Mouse (Mus musculus) stomach, postnatal 0 days (tissue): ENCODE results near the gene Usp46. TPM values are rescaled to one million over a fixed set of nuclear protein-coding genes. Genes with fewer than 3 reads are reported as not detected.

Experiments
- ATAC-seq: fragments of 200-750 bp; cut with Nextera tagmentation; 2 replicates; pipeline ENCODE4 v1.8.0; 2017; ENCODE audit not compliant: low FRiP score, low TSS enrichment
- DNase-seq: peaks from one replicate; pipeline ENCODE4 v3.0.0-alpha.2; 2016; ENCODE audit warnings: low spot score
- H3K27ac ChIP-seq: fragments of 300-500 bp; sonication (generic); replicated peaks from 2 replicates; pipeline ENCODE4 v1.5.1; 2014; ENCODE audit warnings: mild to moderate bottlenecking, control low read depth
- H3K27me3 ChIP-seq: fragments of 300-500 bp; sonication (generic); 2 replicates; pipeline ENCODE4 v1.6.1; 2014; ENCODE audit warnings: low read length; ENCODE audit not compliant: control insufficient read depth, insufficient read depth
- H3K36me3 ChIP-seq: fragments of 300-500 bp; sonication (generic); 2 replicates; pipeline ENCODE4 v1.6.1; 2014; ENCODE audit warnings: low read length, mixed read lengths; ENCODE audit not compliant: control insufficient read depth, insufficient read depth
- H3K4me1 ChIP-seq: fragments of 300-500 bp; sonication (generic); replicated peaks from 2 replicates; pipeline ENCODE4 v1.6.1; 2014; ENCODE audit warnings: antibody characterized with exemption; ENCODE audit not compliant: control insufficient read depth, insufficient read depth
- H3K4me2 ChIP-seq: fragments of 300-500 bp; sonication (generic); replicated peaks from 2 replicates; pipeline ENCODE4 v1.6.1; 2014; ENCODE audit warnings: low read depth, mild to moderate bottlenecking, control low read depth, moderate library complexity
- H3K4me3 ChIP-seq: fragments of 300-500 bp; sonication (generic); 2 replicates; pipeline ENCODE4 v1.5.1; 2014; ENCODE audit warnings: low read depth, low read length, control low read depth
- H3K9ac ChIP-seq: fragments of 300-500 bp; sonication (generic); 2 replicates; pipeline ENCODE4 v1.6.1; 2014; ENCODE audit warnings: mild to moderate bottlenecking, low read length, control low read depth, mixed read lengths
- H3K9me3 ChIP-seq: fragments of 300-500 bp; sonication (generic); 2 replicates; pipeline ENCODE4 v1.6.1; 2016; ENCODE audit warnings: low read length; ENCODE audit not compliant: control insufficient read depth
- CTCF ChIP-seq: IDR thresholded peaks from 2 replicates; pipeline ENCODE4 v1.5.1; 2016; ENCODE audit warnings: antibody characterized with exemption, low read depth, mild to moderate bottlenecking, moderate library complexity
- EP300 ChIP-seq: optimal IDR thresholded peaks from 2 replicates; pipeline ENCODE3; 2016; ENCODE audit warnings: antibody characterized with exemption
- WGBS: fragments of 180-500 bp; shearing (Covaris S2); extraction: QIAGEN DNeasy Blood & Tissue Kit; methylation state at CpG from one replicate; pipeline ENCODE4 v1.1.7; 2014; 5-methylcytosine and 5-hydroxymethylcytosine counted together
- polyA plus RNA-seq: library from polyadenylated mRNA; unstranded; fragments of >200 nt; fragmentation: Nextera tagmentation; extraction: Ambion mirVana; gene quantifications from 2 replicates; pipeline ENCODE4 v1.2.1, GENCODE M21; 2015

The Usp46 gene
- polyA plus RNA-seq, 1 experiment from 2014 or later: 20.0 TPM

- TF ChIP-seq CTCF: no peak
- TF ChIP-seq EP300: no peak
- H3K27me3 ChIP-seq: no peaks in the 10 kb centered on the region
- 0 out of 2 replicates have a peak overlapping the region, but pooled peaks have one; percentile 15 for H3K4me3 ChIP-seq
- 0 out of 2 replicates have a peak, but pooled peaks cover 2% of the 10 kb centered on the region for H3K4me1 ChIP-seq
- no peak overlapping the region for H3K9ac ChIP-seq
- H3K27ac ChIP-seq: peak overlapping the region; percentile 74
- no peak for ATAC-seq
- H3K36me3 ChIP-seq: no peaks in the 10 kb centered on the region
- WGBS: 48% methylated on average over 18 of the region's 18 CpGs
- peak overlapping the region; percentile 41 for H3K4me2 ChIP-seq
- DNase-seq: peak; percentile 41
- H3K9me3 ChIP-seq: no peaks in the 10 kb centered on the region
These were observed 6.7 kb downstream of the Usp46 start for GRCm38 (mm10) chr5:74061408-74062047.

DNA sequence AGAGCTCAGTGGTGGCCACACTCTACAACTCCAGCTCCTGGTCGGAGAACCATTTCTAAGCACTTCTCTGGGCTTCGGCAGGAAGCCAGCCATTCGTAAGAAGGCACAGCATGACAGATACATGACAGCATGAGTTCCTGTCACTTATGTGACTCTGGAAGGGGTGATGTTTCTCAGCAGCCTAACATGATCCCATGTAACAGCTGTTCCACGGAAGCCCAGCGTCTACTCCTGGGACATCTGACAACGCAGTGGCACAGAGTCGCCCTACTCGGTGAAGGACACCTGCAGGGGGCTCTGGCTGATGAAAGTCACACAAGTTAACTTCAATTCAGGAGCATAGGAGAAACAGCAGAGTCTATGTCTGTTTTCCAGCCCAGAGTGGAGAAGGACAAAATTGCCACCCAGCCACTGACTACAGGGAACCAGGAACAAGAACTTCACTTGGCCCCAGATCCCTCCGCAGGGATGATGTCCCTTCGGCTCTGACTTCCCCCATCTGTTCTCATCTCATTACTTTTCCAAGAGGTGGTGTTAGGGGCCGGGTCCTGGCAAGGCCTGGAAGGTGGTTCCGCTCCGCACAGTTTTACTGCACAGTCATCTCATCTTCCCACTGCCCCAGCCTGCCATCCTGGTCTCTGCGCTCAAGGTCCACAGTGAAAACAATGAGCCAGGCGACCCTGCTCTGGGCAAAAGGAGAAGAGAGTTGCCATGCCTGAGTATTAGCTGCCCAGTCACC is 15.9 kb downstream of the Usp46 start:
- no peak overlapping the region for H3K9ac ChIP-seq
- no peaks in the 10 kb centered on the region for H3K9me3 ChIP-seq
- ATAC-seq: no peak
- H3K4me3 ChIP-seq: no peak overlapping the region
- TF ChIP-seq EP300 (no peak), CTCF (no peak)
- no peak for DNase-seq
- 81% methylated on average over 15 of the region's 15 CpGs for WGBS
- H3K4me2 ChIP-seq: no peak overlapping the region
- H3K27me3 ChIP-seq: no peaks in the 10 kb centered on the region
- H3K36me3 ChIP-seq: no peaks in the 10 kb centered on the region
- H3K27ac ChIP-seq: 0 out of 2 replicates have a peak overlapping the region, but pooled peaks have one; percentile 8
- H3K4me1 ChIP-seq: 0 out of 2 replicates have a peak, but pooled peaks cover 5% of the 10 kb centered on the region

DNA sequence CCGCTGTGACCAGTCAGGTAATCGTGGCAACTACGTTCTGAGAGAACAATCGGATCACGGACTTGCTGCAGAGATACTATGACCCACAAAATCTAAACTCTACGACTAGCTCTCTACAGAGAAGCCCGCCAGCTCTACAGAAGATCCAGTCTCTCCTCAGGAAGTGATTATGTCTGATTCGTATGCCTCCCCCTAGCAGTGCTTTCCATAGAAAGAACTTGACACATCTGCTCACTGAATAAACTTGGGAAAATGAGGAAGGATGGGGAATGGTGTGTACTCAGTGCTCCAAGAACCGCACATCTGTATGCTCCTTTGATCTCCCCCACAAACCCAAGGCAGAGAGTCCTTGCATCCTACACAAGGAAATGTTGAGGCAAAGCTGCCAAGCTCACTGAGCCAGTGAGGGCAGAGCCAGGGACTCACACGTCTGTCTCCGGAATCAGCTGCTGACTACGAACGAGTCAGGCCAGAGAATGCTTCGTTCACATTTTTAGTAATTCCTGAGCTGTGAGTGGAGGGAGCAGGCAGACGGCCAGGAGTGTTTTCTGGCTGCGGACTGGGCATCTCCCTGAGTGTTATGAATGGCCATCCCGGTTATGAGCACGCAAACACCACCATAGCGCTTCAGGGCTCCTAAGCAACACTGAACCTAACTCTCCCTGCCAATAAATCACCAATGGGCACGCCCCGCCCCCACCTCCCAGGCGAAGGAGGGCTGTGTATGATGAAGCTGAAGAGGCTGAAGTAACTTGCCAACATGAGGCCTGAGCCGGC is 16.6 kb downstream of the Usp46 start:
- peak; percentile 56; the same call in 1 of the 2 replicates for ATAC-seq
- Histone ChIP-seq H3K36me3 (no peaks in the 10 kb centered on the region), H3K27me3 (no peaks in the 10 kb centered on the region), H3K4me2 (no peak overlapping the region), H3K9ac (no peak overlapping the region), H3K9me3 (no peaks in the 10 kb centered on the region), H3K27ac (0 out of 2 replicates have a peak overlapping the region, but pooled peaks have one; percentile 8), H3K4me3 (no peak overlapping the region), H3K4me1 (0 out of 2 replicates have a peak, but pooled peaks cover 5% of the 10 kb centered on the region)
- TF ChIP-seq EP300: no peak
- no peak for TF ChIP-seq CTCF
- DNase-seq: peak; percentile 46
- WGBS: 67% methylated on average over 23 of the region's 23 CpGs

GRCm38 (mm10) chr5:74050903-74051302 is 17.3 kb downstream of the Usp46 start:
- TF ChIP-seq EP300: no peak
- TF ChIP-seq CTCF: no peak
- peak; percentile 47 for ATAC-seq
- WGBS: 94% methylated on average over 2 of the region's 2 CpGs
- H3K27ac ChIP-seq: no peak overlapping the region
- H3K4me1 ChIP-seq: 0 out of 2 replicates have a peak, but pooled peaks cover 5% of the 10 kb centered on the region
- H3K36me3 ChIP-seq: no peaks in the 10 kb centered on the region
- no peak overlapping the region for H3K9ac ChIP-seq
- DNase-seq: peak; percentile 46
- no peak overlapping the region for H3K4me2 ChIP-seq
- H3K9me3 ChIP-seq: no peaks in the 10 kb centered on the region
- no peaks in the 10 kb centered on the region for H3K27me3 ChIP-seq
- H3K4me3 ChIP-seq: no peak overlapping the region

GRCm38 (mm10) chr5:74048846-74049495 is 19.3 kb downstream of the Usp46 start:
- Histone ChIP-seq H3K27me3 (no peaks in the 10 kb centered on the region), H3K4me2 (0 out of 2 replicates have a peak overlapping the region, but pooled peaks have one; percentile 1), H3K4me1 (0 out of 2 replicates have a peak, but pooled peaks cover 5% of the 10 kb centered on the region), H3K36me3 (no peaks in the 10 kb centered on the region), H3K9me3 (no peaks in the 10 kb centered on the region), H3K27ac (peak overlapping the region; percentile 1), H3K9ac (no peak overlapping the region), H3K4me3 (no peak overlapping the region)
- 34% methylated on average over 16 of the region's 16 CpGs for WGBS
- DNase-seq (no peak), ATAC-seq (no peak)
- TF ChIP-seq CTCF: no peak
- TF ChIP-seq EP300: no peak
